Mouse (Mus musculus): ENCODE measurements around the gene Tm9sf2. TPM values are rescaled to one million over a fixed set of nuclear protein-coding genes. Genes with fewer than 3 reads are reported as not detected.

Tm9sf2 gene
- polyA plus RNA-seq (2014; fragmentation: Nextera tagmentation; extraction: Ambion mirVana): 133 TPM in 2 replicates

DNA sequence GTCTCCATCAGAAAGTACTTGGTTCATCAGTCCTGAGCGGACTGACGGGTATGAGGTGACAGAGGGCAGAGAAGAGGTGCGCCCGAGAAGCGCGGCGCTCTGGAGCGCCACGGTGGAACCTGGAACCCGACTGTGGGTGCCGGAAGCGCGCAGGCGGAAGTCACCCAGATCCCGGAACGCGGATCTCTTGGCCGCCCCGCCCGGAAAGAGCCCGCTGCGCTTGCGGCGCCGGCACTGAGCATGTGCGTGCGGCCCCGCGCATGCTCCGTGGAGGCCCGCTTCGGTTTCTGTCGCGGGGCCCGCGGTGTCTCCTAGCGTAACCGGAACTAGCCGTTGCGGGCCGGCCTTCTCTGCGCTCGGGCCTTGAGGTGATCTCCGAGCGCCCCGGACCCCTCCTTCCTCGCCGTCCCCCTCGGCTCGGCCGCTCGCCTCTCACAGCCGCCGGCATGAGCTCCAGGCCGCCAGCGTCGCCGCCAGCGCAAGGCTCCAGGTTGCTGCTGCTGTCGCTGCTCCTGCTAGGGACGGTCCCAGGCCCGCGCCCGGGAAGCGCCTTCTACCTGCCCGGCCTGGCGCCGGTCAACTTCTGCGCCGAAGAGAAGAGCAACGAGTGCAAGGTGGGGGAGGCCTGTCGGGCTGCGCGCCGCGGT lies at the start of gene Tm9sf2:
Tm9sf2 (plus strand) TSS at position 217 of the 647 bp plus-strand sequence.
- Histone ChIP-seq H3K36me3 (ENCODE audit: control insufficient read depth, insufficient read depth, low read length) (no peaks in the 10 kb centered on the region; the same call in 1 of the 2 replicates), H3K27me3 (ENCODE audit: control insufficient read depth, insufficient read depth, low read length) (no peaks in the 10 kb centered on the region), H3K4me1 (ENCODE audit: control insufficient read depth in 2 of 2, insufficient read depth in 2 of 2, low read length in 2 of 2) (peaks cover 7 to 23% of the 10 kb centered on the region in 2 experiments), H3K27ac (replicated peaks in 1 of 2; ENCODE audit: control insufficient read depth in 1 of 2, insufficient read depth in 1 of 2, low read depth in 2 of 2, low read length in 2 of 2) (peak within 1 kb of the TSS; percentile 87 to 88), H3K9ac (ENCODE audit: low read length) (peak within 1 kb of the TSS; percentile 96), H3K4me3 (ENCODE audit: control insufficient read depth in 1 of 2, insufficient read depth in 1 of 2, low read depth in 1 of 2, low read length in 2 of 2) (peak within 1 kb of the TSS; percentile 85 to 90), H3K4me2 (ENCODE audit: low read length) (peak within 1 kb of the TSS; percentile 84), H3K9me3 (ENCODE audit: control insufficient read depth, low read length) (no peaks in the 10 kb centered on the region)
- WGBS: 1% methylated on average over 75 of the region's 76 CpGs
- peak; percentile 90 for ATAC-seq (ENCODE audit: insufficient number of reproducible peaks, insufficient read depth, low FRiP score, low read depth)

DNA sequence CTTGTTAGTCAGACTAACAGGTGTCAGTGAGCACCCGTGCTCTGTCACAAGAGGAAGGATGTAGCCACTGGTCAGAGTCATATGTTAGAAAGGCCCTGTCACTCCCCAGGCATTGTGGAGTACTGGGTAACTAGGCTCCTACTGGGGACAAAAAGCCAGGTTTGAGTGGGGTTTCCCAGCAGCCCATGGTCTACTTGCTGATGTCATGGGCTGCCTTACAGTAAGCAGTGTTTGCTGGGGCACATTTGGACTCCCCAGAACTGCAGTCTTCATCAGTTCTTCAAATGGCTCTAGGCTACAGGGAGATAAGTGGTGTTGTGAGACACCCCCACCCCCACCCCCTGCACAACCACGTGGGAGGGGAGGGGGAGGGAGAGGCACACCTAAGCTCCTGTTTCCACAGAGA lies 48.9 kb upstream of the Tm9sf2 start:
- Histone ChIP-seq H3K4me2 (ENCODE audit: low read length) (no peak overlapping the region), H3K9ac (ENCODE audit: low read length) (no peak overlapping the region), H3K4me1 (ENCODE audit: control insufficient read depth in 2 of 2, insufficient read depth in 2 of 2, low read length in 2 of 2) (peaks cover 0 to 4% of the 10 kb centered on the region in 2 experiments; a peak in 1 of 4 replicates), H3K9me3 (ENCODE audit: control insufficient read depth, low read length) (no peaks in the 10 kb centered on the region), H3K4me3 (ENCODE audit: control insufficient read depth in 1 of 2, insufficient read depth in 1 of 2, low read depth in 1 of 2, low read length in 2 of 2) (no peak overlapping the region), H3K27ac (replicated peaks in 1 of 2; ENCODE audit: control insufficient read depth in 1 of 2, insufficient read depth in 1 of 2, low read depth in 2 of 2, low read length in 2 of 2) (no peak overlapping the region), H3K27me3 (ENCODE audit: control insufficient read depth, insufficient read depth, low read length) (peaks cover 7% of the 10 kb centered on the region), H3K36me3 (ENCODE audit: control insufficient read depth, insufficient read depth, low read length) (no peaks in the 10 kb centered on the region)
- 28% methylated on average over 2 of the region's 2 CpGs for WGBS
- ATAC-seq (ENCODE audit: insufficient number of reproducible peaks, insufficient read depth, low FRiP score, low read depth): no peak

DNA sequence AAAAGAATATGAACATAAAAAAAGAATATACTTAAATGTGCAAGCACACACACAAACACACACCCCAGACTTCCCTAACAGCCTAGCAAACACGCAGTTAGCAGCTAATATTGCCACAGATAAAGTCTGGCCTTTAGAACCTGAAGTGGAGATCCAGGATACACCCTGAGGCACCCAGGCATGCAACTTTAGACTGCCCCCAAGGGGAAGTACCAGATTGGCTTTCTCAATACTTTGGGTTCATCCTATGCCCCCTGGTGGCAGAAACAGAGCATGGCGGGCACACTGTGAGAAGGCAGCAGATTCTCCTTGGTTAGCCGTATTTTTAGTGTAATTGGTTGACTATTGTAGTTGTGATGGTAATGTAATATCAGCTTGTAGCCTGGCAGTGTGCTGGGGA lies 46.2 kb upstream of the Tm9sf2 start:
- no peak for ATAC-seq (ENCODE audit: insufficient number of reproducible peaks, insufficient read depth, low FRiP score, low read depth)
- peaks cover 34% of the 10 kb centered on the region for H3K27me3 ChIP-seq (ENCODE audit: control insufficient read depth, insufficient read depth, low read length)
- H3K36me3 ChIP-seq (ENCODE audit: control insufficient read depth, insufficient read depth, low read length): no peaks in the 10 kb centered on the region
- 11% methylated on average over 3 of the region's 3 CpGs for WGBS
- no peak overlapping the region for H3K9ac ChIP-seq (ENCODE audit: low read length)
- H3K4me3 ChIP-seq (ENCODE audit: control insufficient read depth in 1 of 2, insufficient read depth in 1 of 2, low read depth in 1 of 2, low read length in 2 of 2): no peak overlapping the region
- no peak overlapping the region for H3K4me2 ChIP-seq (ENCODE audit: low read length)
- H3K9me3 ChIP-seq (ENCODE audit: control insufficient read depth, low read length): no peaks in the 10 kb centered on the region
- H3K4me1 ChIP-seq (ENCODE audit: control insufficient read depth in 2 of 2, insufficient read depth in 2 of 2, low read length in 2 of 2): 0 out of 4 replicates have a peak, but pooled peaks cover 0 to 4% of the 10 kb centered on the region in 2 experiments
- H3K27ac ChIP-seq (replicated peaks in 1 of 2; ENCODE audit: control insufficient read depth in 1 of 2, insufficient read depth in 1 of 2, low read depth in 2 of 2, low read length in 2 of 2): no peak overlapping the region

DNA sequence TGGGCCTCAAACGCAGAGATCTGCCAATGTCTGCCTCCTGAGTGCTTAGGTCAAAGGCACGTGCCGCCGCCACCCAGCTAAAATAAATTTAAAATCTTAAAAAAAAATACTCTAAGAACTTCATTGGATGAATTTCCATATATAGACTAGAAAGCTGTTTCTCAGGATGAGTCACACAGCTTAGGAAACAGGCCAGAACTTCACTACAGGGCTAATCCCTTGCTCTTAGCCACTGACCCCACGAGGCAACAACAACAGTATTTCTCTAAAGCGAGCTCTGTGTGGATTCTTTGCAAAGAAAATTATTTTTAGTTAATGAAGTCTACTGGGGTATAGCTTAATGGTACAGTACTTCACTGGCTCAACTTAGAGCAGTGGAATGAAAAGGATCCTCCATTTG lies 45.5 kb upstream of the Tm9sf2 start:
- no peak overlapping the region for H3K27ac ChIP-seq (replicated peaks in 1 of 2; ENCODE audit: control insufficient read depth in 1 of 2, insufficient read depth in 1 of 2, low read depth in 2 of 2, low read length in 2 of 2)
- H3K9me3 ChIP-seq (ENCODE audit: control insufficient read depth, low read length): no peaks in the 10 kb centered on the region
- H3K4me2 ChIP-seq (ENCODE audit: low read length): no peak overlapping the region
- H3K4me3 ChIP-seq (ENCODE audit: control insufficient read depth in 1 of 2, insufficient read depth in 1 of 2, low read depth in 1 of 2, low read length in 2 of 2): no peak overlapping the region
- WGBS: 83% methylated on average over 6 of the region's 6 CpGs
- H3K36me3 ChIP-seq (ENCODE audit: control insufficient read depth, insufficient read depth, low read length): no peaks in the 10 kb centered on the region
- no peak overlapping the region for H3K9ac ChIP-seq (ENCODE audit: low read length)
- no peak for ATAC-seq (ENCODE audit: insufficient number of reproducible peaks, insufficient read depth, low FRiP score, low read depth)
- 0 out of 4 replicates have a peak, but pooled peaks cover 0 to 4% of the 10 kb centered on the region in 2 experiments for H3K4me1 ChIP-seq (ENCODE audit: control insufficient read depth in 2 of 2, insufficient read depth in 2 of 2, low read length in 2 of 2)
- peaks cover 40% of the 10 kb centered on the region for H3K27me3 ChIP-seq (ENCODE audit: control insufficient read depth, insufficient read depth, low read length)

DNA sequence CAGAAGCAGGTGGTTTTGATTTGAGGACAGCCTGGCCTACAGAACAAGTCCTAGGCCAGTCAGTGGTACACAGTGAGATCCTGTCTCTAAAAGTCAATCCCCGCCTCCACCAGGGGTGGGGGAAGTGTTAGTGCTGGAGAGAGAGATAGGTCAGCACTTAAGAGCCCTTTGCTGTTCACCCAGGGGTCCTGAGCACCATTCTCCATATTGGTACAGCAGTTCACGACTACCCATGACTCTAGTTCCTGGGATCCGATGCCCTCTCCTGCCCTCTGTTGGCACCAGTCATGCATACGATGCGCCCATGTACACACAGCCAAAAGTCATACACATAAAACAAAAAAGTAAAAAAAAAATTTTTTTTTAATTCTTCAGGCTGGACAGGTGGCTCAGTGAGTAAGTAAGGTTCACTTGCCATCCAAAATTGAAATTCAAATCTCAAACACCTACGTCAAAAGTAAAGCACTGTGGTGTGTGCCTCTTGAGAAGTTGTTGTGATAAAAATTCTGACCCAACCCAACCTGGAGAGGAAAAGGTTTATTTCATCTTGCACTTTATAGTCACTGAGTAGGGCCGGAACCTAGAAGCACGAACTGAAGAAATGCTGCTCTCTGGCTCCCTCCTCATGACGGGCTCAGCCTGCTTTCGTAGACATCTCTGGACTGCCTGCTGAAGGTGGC lies 44.3 kb upstream of the Tm9sf2 start:
- ATAC-seq (ENCODE audit: insufficient number of reproducible peaks, insufficient read depth, low FRiP score, low read depth): no peak
- Histone ChIP-seq H3K9me3 (ENCODE audit: control insufficient read depth, low read length) (no peaks in the 10 kb centered on the region), H3K36me3 (ENCODE audit: control insufficient read depth, insufficient read depth, low read length) (no peaks in the 10 kb centered on the region), H3K27me3 (ENCODE audit: control insufficient read depth, insufficient read depth, low read length) (peaks cover 52% of the 10 kb centered on the region), H3K4me2 (ENCODE audit: low read length) (no peak overlapping the region), H3K9ac (ENCODE audit: low read length) (no peak overlapping the region), H3K4me3 (ENCODE audit: control insufficient read depth in 1 of 2, insufficient read depth in 1 of 2, low read depth in 1 of 2, low read length in 2 of 2) (no peak overlapping the region), H3K4me1 (ENCODE audit: control insufficient read depth in 2 of 2, insufficient read depth in 2 of 2, low read length in 2 of 2) (0 out of 4 replicates have a peak, but pooled peaks cover 0 to 4% of the 10 kb centered on the region in 2 experiments), H3K27ac (replicated peaks in 1 of 2; ENCODE audit: control insufficient read depth in 1 of 2, insufficient read depth in 1 of 2, low read depth in 2 of 2, low read length in 2 of 2) (no peak overlapping the region)
- 76% methylated on average over 10 of the region's 10 CpGs for WGBS

DNA sequence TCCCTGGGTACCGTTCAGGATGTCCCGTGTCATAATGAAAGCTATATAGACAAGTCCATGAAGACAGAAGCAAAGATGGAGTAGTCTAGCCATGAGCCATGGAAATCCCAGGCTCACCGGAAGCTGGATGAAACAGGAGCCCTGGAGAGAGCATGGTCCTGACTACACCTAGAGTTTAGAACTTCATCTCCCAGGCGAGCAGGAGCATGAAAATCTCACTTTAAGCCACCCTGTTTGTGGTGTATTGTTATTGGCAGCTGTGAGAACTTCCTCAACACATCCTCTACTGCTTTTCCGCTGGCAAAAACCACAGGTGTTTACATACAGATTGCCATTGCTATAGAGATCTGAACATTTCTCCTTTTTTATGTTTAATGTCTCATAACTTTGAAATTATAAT lies 43.2 kb upstream of the Tm9sf2 start:
- no peak overlapping the region for H3K9ac ChIP-seq (ENCODE audit: low read length)
- H3K4me2 ChIP-seq (ENCODE audit: low read length): no peak overlapping the region
- no peak for ATAC-seq (ENCODE audit: insufficient number of reproducible peaks, insufficient read depth, low FRiP score, low read depth)
- 72% methylated on average over 5 of the region's 5 CpGs for WGBS
- no peaks in the 10 kb centered on the region for H3K9me3 ChIP-seq (ENCODE audit: control insufficient read depth, low read length)
- H3K36me3 ChIP-seq (ENCODE audit: control insufficient read depth, insufficient read depth, low read length): no peaks in the 10 kb centered on the region
- H3K4me1 ChIP-seq (ENCODE audit: control insufficient read depth in 2 of 2, insufficient read depth in 2 of 2, low read length in 2 of 2): peaks cover 3 to 7% of the 10 kb centered on the region in 2 experiments; a peak in 2 of 4 replicates
- H3K4me3 ChIP-seq (ENCODE audit: control insufficient read depth in 1 of 2, insufficient read depth in 1 of 2, low read depth in 1 of 2, low read length in 2 of 2): no peak overlapping the region
- no peak overlapping the region for H3K27ac ChIP-seq (replicated peaks in 1 of 2; ENCODE audit: control insufficient read depth in 1 of 2, insufficient read depth in 1 of 2, low read depth in 2 of 2, low read length in 2 of 2)
- peaks cover 54% of the 10 kb centered on the region for H3K27me3 ChIP-seq (ENCODE audit: control insufficient read depth, insufficient read depth, low read length)

DNA sequence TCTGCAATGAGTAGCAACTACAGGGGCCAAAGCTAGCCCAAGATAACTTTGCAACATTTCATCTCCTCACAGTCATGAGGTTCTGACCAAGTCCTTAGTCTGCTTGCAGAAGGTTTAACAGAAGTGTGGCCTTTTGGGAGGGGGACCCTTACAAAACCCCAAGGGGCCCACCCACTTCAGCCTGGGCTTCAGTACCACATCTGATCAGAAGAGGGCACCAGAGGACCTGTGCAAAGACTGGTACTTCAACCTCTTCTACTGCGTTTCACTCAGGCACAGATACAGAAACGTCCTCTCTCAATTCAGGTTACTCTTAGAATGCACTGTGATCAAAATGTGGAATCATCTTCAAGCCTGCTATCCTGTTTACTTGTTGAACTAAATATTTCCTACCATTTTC lies 42.3 kb upstream of the Tm9sf2 start:
- Histone ChIP-seq H3K27me3 (ENCODE audit: control insufficient read depth, insufficient read depth, low read length) (peaks cover 54% of the 10 kb centered on the region), H3K9me3 (ENCODE audit: control insufficient read depth, low read length) (no peaks in the 10 kb centered on the region), H3K36me3 (ENCODE audit: control insufficient read depth, insufficient read depth, low read length) (no peaks in the 10 kb centered on the region), H3K27ac (replicated peaks in 1 of 2; ENCODE audit: control insufficient read depth in 1 of 2, insufficient read depth in 1 of 2, low read depth in 2 of 2, low read length in 2 of 2) (no peak overlapping the region), H3K9ac (ENCODE audit: low read length) (no peak overlapping the region), H3K4me3 (ENCODE audit: control insufficient read depth in 1 of 2, insufficient read depth in 1 of 2, low read depth in 1 of 2, low read length in 2 of 2) (no peak overlapping the region), H3K4me1 (ENCODE audit: control insufficient read depth in 2 of 2, insufficient read depth in 2 of 2, low read length in 2 of 2) (peaks cover 10 to 14% of the 10 kb centered on the region in 2 experiments), H3K4me2 (ENCODE audit: low read length) (no peak overlapping the region)
- no peak for ATAC-seq (ENCODE audit: insufficient number of reproducible peaks, insufficient read depth, low FRiP score, low read depth)
- WGBS: 8% methylated on average over 2 of the region's 2 CpGs
